Mouse (Mus musculus): ENCODE results near the gene Cxcl10.

Gene Cxcl10

DNA sequence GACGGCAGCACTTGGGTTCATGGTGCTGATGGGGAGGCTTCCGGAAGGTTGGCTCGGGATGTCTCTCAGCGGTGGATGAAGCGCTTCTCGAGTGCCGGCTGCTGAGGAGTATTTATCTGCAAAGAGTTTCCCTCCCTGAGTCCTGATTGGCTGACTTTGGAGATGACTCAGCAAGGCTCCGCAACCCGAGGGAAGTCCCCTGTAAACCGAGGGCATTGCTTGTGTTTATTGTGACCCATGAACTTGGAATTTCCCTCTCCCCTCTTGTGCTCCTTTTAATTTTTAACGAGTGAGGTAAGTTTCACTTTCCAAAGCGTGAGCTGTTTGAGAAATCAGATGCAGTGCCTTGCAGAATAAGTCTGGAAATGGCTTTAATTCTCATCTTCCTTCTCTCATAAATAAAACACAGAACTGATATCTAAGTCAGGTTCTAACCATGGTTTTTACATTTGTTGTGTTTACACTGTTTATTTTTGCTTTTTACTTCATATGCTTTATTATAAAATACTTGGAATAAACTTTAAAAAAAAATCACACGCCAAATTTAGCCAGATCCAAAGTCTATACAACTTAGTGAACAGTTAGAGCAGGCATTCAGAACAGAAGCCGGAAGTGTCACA lies at the start of gene Cxcl10:
TSS of gene Cxcl10 (minus strand) at position 96 of the 620 bp plus-strand sequence.
- peak; percentile 57; the same call in 1 of the 2 replicates for TF ChIP-seq GATA4 (IDR thresholded peaks at IDR 0.05; ENCODE audit: insufficient replicate concordance, low read length)

DNA sequence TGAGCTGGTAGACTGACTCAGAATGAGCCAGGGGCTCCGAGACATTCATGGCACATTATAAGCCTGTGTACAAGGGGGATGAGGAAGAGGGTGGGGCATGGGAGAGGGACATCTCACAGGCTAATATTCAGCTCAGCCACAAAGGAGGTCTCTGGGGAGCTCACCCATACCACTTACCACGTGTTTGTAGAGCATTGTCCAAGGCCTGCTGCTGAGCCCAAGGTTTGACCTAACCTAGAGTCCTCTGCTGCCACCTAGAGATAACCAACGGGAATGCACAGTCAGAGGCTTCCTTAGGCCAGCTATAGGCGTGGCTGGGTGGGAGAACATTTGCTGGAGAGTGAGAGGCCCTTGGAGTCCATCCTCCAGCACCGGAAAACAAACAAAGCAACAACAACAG lies 49.5 kb upstream of the Cxcl10 start:
- TF ChIP-seq GATA4 (IDR thresholded peaks at IDR 0.05; ENCODE audit: insufficient replicate concordance, low read length): no peak

DNA sequence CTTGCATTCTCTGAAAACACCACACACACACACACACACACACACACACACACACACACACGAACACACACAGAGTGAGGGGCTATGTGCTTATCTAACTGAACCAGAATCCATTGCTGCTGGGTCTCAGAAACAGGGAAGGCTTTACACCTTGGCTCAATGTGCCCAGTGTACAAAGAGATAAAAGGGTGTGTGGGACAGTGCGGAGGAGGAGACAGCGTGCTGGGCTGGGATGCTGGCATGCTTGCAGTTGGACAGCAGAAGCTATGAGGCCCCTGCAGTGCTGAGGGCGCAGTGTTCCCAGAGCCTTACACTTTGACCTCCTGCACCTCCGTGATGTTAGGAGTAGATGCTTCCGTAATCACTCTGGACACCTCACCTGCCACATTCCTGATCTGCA lies 47.8 kb upstream of the Cxcl10 start:
- TF ChIP-seq GATA4 (IDR thresholded peaks at IDR 0.05; ENCODE audit: insufficient replicate concordance, low read length): no peak

DNA sequence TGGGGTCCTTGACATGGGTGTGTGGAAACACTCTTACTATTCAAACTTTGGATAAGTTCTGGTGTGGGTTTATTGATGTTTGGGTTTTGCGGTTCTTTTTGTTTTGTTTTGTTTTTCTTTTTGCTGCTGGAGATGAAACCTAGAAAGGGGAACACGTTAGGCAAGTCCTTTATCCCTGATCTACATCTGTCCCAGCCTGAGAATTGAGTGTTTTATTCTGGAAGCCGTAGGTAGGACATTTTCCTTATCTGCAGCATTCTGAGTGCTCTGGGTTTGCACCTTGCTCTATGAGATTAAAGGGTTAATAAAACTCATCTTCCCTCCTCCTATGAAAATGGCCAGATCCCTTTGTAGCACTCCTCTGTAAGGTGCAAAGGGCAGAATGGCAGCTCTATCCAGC lies 47.1 kb upstream of the Cxcl10 start:
- no peak for TF ChIP-seq GATA4 (IDR thresholded peaks at IDR 0.05; ENCODE audit: insufficient replicate concordance, low read length)

DNA sequence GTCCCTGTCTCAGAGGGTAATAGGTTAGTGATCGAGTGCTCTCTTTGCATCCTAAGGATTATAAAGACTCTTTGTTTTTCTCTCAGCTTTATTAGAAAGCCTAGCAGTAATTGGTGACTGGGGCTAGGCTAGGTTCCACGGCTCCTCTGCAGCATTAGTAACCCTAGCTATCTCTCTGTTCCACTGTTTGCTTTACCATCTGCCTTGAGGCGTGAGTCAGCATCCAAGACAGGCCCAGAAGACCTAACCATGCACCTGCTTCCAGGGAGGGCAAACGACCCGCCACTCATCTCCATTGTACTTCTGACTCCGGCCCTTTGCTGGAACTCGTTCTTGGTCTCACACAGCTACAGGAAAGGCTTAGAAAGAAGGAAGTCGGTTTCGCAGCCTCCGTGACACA lies 45.2 kb upstream of the Cxcl10 start:
- no peak for TF ChIP-seq GATA4 (IDR thresholded peaks at IDR 0.05; ENCODE audit: insufficient replicate concordance, low read length)

DNA sequence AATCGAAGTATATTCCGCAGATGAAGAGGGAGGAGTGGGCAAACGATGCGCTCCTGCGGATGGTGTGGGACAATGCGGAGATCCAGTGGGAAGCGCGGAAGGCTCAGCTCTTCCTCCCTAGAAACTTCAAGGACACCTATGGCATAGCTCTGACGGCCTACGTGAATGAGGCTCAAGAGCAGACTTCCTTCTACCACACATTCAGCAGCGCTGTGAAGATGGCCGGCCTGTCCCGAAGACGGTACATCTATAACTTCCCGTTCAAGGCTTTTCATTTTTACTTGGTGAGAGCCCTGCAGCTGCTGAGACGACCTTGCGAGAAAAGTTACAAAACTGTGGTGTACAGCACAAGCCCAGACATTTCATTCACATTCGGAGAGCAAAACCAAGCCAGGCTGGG lies 43.9 kb upstream of the Cxcl10 start:
- no peak for TF ChIP-seq GATA4 (IDR thresholded peaks at IDR 0.05; ENCODE audit: insufficient replicate concordance, low read length)

DNA sequence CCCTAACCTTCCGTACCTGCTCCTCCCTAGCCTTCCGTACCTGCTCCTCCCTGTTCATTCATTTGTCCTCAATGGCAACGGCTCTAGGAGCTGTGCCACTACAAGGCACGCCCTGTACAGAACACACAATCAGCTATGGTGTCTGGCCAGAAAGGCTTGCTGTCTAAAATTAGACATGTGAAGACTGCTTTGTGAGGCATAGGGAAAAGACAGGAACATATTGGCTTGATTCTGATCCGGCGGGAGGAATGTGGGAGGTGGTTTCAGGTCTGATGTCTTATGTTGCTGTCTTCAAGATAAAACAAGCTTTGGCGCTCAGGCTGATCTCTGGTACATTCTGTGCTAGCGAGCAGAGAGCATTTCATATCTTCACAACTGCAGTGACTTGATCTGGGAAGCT lies 41.9 kb upstream of the Cxcl10 start:
- no peak for TF ChIP-seq GATA4 (IDR thresholded peaks at IDR 0.05; ENCODE audit: insufficient replicate concordance, low read length)

DNA sequence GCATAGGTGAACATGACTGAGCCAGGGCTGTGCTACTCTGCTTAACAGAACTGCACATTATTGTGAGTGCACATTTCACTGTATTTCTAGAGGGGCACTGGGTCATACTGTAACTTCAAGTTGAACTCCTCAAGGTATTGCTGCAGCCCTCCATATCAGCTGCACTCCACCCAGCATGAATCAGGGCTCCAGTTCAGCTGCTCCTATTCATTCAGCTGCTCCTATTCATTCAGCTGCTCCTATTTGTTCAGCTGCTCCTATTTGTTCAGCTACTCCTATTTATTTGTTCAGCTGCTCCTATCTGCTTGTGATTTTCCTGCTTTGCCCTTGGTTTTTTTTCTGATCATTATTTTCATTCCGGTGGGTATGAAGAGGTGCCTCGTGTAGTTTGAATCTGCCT lies 41.3 kb upstream of the Cxcl10 start:
- no peak for TF ChIP-seq GATA4 (IDR thresholded peaks at IDR 0.05; ENCODE audit: insufficient replicate concordance, low read length)

DNA sequence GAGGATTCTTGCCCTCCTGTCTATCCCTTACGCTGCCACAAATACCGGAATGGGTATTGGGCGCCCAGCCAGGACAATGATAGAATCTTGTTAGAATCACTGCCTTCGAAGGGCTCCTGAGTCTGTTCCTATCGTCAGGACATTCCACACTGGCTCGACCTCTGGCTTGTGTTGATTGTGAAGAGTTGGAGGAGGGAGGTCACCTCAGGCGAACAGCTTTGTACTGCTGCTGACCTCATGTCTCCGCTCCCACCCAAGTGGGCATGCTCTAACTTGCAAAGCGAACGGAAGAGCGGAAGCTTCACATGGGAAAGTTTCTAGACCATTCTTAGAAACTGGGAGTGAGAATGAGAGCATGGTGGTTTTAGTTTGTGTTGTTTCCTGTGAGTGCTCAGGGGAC lies 38.7 kb upstream of the Cxcl10 start:
- 0 out of 2 replicates have a peak, but pooled peaks have one; percentile 62 for TF ChIP-seq GATA4 (IDR thresholded peaks at IDR 0.05; ENCODE audit: insufficient replicate concordance, low read length)

DNA sequence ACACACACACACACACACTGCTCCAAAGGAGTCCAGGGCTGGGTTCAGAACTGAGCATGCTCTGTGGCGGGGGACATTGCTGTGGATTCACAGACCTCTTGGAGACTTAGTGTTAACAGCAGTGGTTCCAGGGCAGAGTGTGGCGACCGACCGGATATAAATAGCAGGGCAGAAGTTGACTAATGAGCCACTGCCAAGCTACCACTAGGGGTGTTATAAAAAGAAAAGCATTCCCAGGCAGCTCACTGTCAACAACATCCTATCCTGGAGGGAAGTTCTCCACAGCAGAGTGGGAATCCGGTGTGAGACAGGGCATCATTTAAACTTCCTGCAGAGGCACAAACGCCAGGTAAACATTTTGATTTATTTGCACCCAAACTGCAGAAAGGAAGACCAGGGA lies 38.0 kb upstream of the Cxcl10 start:
- TF ChIP-seq GATA4 (IDR thresholded peaks at IDR 0.05; ENCODE audit: insufficient replicate concordance, low read length): no peak

DNA sequence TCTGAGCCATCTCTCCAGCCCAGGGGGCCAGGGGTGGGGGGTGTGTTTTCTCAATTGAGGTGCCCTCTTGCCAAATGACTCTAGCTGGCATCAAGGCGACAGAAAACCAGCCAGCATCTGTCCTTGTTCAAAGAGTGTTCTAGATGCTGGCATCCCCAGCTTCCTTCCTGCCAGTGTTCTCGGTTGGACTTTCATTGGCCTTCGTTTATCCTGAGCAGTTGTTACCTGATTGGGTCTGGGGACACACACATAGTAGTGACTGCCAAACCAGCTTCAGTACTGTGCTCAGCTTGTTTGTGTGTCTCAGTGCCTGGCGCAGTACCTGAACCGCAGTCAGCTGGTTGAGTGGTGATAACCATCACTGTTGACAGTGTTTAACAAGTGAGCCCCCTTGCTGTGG lies 37.4 kb upstream of the Cxcl10 start:
- TF ChIP-seq GATA4 (IDR thresholded peaks at IDR 0.05; ENCODE audit: insufficient replicate concordance, low read length): no peak

DNA sequence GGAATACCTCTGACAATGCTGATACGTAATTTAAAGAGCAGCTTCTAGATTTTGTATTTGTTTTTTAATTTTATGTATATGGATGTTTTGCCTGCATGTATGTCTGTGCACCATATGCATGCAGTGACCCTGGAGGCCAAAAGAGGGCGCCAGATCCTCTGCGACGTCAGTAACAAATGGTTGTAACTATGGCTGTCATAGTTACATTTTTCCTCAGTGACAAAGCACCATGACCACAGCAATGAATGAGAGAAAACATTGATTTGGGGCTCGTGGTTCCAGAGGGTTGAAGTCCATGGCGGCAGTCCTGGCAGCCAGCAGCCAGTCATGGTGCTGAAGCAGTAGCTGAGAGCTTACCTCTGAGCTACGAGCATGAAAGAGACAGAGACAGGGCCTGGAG lies 36.2 kb upstream of the Cxcl10 start:
- no peak for TF ChIP-seq GATA4 (IDR thresholded peaks at IDR 0.05; ENCODE audit: insufficient replicate concordance, low read length)

DNA sequence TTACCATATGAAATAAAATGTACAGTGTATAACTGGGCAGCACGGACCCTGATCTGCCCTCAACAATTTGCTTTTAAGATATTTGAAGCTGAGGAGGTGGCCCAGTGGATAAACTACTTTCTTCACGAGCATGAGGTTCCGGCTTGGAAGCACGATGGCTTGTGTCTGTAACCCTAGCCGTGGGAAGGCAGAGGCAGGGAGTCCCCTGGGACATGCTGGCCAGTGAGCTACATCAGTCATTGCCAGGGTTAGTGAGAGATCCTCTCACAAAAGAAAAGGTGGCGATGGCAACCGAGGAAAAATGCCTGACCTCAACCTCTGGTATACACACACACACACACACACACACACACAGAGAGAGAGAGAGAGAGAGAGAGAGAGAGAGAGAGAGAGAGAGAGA lies 35.1 kb upstream of the Cxcl10 start:
- TF ChIP-seq GATA4 (IDR thresholded peaks at IDR 0.05; ENCODE audit: insufficient replicate concordance, low read length): no peak

DNA sequence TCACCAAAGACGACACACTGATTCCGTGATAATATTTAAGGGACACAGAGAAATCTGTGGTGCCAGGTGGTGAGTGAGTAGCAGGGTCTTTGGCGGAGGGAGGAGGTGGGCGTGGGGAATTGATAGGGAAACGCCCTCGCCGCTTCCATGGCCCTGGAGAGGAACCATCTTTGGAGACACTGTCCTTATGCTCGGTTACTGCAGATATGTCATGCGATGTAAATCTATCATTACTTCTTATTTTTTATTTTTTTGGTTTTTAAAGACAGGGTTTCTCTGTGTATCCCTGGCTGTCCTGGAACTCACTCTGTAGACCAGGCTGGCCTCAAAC lies 33.6 kb upstream of the Cxcl10 start:
- no peak for TF ChIP-seq GATA4 (IDR thresholded peaks at IDR 0.05; ENCODE audit: insufficient replicate concordance, low read length)

DNA sequence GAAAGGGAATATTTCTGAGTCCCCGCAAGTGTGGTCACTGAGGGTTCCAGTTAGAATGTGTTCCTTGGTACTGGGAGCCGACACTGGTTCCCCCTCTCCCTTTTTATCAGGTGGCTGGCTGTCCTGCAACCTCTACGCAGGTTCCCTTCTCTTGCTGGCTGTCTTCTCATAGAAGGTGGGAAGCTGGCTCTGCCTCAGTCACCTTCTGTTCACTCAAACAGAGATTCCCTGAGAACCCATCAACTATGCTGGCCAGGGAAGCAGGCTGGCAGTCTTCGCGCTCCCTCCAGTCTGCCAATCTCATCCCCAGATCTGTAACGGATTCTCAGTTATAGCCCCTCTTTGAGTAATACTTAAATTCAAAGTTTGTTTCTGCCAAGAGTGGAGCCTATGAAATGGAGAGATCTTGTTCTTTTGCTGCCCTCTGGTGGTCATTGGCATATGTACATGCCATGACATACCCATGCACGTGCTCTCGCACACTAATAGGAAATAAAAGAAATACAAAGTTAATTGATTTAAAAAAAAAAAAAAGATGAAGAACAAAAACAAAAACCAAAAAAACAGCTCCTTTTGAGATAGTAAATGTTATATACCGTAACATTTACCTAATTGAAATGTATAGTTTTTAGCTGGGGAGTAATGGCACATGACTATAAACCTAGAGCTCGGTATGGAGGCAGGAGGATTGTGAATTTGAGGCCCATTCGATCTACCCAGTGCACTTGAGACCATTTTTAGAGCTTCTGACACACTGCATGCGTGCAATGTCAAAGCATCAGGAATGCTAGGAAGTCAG lies 33.1 kb upstream of the Cxcl10 start:
- no peak for TF ChIP-seq GATA4 (IDR thresholded peaks at IDR 0.05; ENCODE audit: insufficient replicate concordance, low read length)

DNA sequence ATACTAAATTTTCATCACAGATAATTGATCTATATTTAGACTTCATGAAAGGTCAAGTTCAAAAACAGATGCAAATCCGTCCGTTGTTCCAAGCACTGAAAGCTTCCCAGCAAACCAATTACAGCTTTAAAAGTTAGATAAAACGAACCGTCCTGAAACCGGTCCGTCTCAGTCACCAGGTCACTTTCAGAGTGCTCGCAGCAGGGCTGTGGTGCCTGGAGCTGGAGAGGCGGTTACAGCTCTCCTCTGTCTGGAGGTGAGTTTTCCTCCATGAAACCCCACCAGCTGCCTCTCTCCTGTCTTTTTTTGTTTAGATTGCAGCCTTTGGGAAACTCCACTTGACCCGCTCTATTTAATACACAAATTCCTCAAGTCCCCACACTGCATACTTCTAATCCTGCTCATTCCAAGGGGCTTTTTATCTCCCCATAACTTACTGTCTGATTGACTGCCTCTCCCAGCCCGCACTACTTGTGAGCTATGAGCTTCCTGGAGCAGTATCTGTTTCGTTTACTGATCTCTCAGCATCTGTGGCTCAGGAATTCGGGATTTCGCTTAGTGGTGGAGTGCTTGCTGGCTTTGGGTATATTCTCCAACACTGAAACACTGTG lies 28.2 kb upstream of the Cxcl10 start:
- no peak for TF ChIP-seq GATA4 (IDR thresholded peaks at IDR 0.05; ENCODE audit: insufficient replicate concordance, low read length)
